Mouse (Mus musculus) megakaryocyte, embryonic 14.5 days (primary cell): ENCODE measurements around the gene Cbarp.

ENCODE experiments used
- FLI1 ChIP-seq: IDR thresholded peaks from 2 replicates; pipeline ENCODE4 v1.6.1; 2012; ENCODE audit warnings: low read length, inconsistent platforms, mixed read lengths
- GATA1 ChIP-seq: IDR thresholded peaks from 3 replicates; pipeline ENCODE4 v1.6.1; 2012; ENCODE audit warnings: mixed read lengths, low read length, inconsistent platforms, borderline replicate concordance

DNA sequence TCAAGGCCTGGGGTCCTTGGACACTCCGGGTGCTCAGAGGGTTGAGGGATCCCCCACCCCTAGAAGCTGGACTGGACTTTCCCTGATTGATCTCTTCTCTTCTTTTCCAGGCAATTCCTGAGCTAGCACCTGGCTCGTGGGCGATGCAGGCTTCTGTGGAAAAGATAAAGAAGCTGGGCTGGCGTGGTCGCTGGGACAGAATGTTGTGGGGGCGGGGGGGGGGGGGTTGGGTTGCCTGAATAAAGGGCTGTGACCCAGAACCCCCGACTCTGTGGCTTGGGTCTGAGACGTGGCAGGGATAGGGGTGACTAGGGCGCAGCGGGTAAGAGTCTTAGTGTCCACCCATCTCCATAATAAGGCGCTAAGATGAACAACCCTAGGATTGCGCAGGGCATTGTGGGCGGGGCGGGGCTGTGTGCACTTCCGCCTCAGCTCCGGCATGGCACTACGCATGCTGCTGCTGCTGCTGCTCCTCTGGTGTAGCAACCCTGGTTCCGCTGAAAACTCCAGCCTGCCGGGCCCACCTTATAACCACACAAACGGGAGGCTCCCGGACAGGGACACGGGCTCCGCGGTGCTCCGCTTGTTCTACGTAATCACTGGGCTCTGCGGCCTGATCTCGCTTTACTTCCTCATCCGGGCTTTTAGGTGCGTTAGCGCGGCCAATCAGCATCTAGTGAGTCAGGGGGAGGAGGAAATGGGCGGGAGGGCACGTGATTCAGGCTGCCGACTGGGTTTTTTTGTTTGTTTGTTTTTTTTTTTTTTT is 32.1 kb upstream of the Cbarp start, which contains the start of gene 1600002K03Rik:
- no peak for TF ChIP-seq GATA1
- no peak for TF ChIP-seq FLI1
